Mouse (Mus musculus): Measurements from ENCODE around the gene Syndig1.

Syndig1 gene

GRCm38 (mm10) chr2:149828911-149829310, at the start of gene Syndig1:
Gene Syndig1, plus strand, starts transcription at chr2:149829211.
- DNase-seq (ENCODE audit: low read depth) = no peak

- DNase-seq (ENCODE audit: low read depth) = no peak
These were observed 30.4 kb upstream of the Syndig1 start for GRCm38 (mm10) chr2:149798613-149799012.

DNA sequence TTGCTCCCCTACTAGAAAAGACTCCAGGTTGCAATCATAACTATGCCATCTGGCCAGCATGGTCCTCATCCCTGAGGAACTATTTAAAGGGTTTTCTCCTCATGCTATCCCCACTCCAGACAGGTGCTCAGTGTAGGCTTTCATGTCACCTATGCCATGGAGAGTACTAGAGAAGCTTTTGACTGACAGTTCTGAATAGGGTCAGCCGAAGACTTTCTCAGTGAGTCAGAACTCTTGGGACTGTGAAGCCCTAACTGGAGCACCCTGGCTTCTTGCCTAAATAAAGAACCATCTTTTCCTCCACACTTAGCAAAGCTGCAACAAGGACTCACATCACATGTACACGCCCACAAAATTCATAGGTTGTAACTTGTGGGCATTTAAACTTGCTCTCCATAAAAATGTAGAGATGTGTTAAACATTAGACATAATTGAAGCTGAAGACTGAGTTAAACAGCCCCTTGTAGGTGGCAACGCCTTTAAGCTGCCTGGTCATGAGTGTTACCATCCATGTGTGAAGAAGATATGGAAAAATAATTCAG, 24.3 kb upstream of the Syndig1 start:
- DNase-seq (ENCODE audit: low read depth) = no peak

GRCm38 (mm10) chr2:149805256-149805655, 23.8 kb upstream of the Syndig1 start:
- DNase-seq (ENCODE audit: low read depth) = no peak

DNA sequence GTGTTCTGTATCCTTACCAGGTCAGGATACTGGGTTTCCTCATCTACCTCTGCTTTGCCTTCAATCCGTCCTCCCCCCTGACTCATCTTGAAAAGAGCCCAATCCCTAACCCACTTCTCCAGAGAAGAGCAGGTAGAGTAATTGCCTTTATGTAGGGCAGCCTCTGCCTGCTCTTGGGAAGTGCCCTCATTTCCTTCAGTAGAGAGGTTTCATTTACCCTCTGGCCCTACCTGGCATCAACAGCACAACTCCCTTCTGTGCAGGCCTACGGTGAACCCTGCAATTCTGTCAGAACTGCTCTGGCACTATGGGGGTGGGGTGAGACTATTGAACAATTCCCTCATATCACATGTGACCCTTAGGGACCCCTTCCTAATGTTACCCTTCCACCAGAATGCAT, 16.1 kb upstream of the Syndig1 start:
- DNase-seq (ENCODE audit: low read depth) = no peak

DNA sequence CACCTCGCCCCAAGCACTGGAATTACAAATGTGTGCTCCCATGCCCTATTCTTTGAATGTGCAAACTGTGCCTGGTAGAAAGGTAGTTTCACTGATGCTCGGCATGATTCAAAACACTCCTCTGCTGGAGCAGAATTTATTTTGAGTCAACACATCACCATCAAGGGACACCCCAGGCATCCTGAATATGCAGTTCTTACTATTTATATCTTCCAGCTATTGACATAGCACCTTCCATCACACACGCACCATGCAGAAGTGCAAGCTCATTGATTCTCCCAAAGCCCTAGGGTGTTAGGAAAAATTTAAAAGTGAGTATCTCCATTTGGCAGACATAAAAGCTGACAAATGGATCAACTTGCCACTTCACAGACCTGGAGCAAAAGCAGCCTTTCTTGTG, 10.6 kb upstream of the Syndig1 start:
- no peak for DNase-seq (ENCODE audit: low read depth)

- no peak for DNase-seq (ENCODE audit: low read depth)
These were observed 9.3 kb upstream of the Syndig1 start for GRCm38 (mm10) chr2:149819751-149820150.

GRCm38 (mm10) chr2:149820201-149820600, 8.8 kb upstream of the Syndig1 start:
- no peak for DNase-seq (ENCODE audit: low read depth)

GRCm38 (mm10) chr2:149829955-149830535, 1.0 kb downstream of the Syndig1 start:
- DNase-seq (ENCODE audit: low read depth) = no peak

DNA sequence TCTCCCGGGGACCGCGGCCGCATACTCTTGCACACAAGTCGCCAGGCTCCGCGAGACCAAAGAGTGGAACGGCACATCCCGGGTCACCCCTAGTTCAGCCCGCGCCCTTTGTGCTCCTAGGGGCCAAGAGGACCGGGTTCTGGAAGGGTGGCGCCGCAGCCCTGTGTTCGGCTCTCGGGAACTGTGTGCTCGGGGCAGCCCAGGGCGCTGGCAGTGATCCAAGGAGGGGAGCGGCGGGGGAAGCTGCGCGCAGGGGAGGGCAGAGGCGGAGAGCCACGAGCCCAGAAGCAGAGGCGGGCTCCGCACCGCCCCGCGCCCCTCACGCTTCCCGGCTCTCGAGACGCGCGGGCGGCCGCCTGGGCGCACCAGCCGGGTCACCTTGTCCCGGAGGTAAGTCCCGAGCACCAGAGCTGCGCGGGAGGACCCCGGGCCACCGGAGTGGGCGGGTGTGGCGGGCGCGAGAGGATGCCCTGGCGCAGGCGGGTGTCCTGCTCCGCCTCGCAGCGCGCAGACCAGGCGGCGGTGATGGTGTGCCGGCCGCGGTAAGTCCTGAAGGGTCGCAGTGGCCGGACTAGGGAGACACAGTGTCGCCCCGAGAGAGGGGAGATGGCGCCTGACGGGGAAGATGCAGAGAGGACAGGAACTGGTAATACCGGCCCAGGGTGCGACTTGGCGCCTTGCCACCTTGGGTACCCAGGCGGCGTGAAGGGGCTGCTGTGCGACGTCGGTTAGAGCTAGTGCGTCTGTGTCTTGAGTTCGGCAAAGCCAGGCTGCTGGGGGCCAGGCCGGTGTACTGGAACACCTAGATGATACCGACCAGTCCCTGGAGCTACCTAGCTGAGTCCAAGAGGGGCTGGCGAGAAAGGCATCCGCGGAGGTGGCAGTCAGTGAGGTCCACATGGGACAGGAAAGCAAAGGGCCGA, 1.8 kb downstream of the Syndig1 start, which contains the start of gene C530025M09Rik:
Gene C530025M09Rik (minus strand): TSS at position 678 of the 923 bp plus-strand sequence.
- no peak for DNase-seq (ENCODE audit: low read depth)

DNA sequence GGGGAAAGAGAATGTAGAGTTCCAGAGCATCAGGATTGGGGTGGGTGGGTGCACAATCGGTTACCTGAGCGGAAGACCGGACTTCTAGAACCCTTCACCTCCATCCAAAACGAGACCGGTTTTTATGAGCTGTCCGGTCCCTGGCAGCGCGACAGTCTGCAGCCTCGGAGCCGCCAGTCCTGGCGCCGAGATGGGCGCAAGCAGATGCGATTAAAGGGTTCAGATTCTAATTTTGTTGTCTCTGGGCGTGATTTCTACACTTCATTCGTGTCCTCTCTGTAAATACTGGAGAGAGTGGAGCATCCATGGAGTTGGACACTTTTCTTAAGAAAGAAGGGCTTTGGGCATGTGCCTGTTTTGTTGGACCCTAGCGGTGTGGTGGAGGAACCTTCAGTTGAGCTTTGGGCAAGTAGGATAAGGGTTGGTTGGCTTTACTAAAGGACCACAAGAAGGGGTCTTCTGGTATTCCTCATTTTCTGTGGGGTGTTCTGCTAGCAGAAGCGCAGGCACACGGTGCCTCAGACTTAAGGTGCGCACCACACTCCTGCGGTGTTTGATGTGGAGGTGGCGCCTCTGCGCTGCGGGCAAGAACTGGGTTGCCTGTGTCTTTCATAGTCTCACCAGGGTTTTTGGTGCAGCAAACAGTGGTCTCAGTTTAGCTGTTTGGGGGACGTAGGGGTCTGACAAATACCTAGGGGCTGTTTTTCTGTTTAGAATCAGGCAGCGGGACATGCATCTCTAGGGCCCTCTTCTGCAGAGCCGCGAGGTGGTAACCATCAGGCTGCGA, 2.6 kb downstream of the Syndig1 start:
- DNase-seq (ENCODE audit: low read depth) = no peak

GRCm38 (mm10) chr2:149832301-149832700, 3.3 kb downstream of the Syndig1 start:
- DNase-seq (ENCODE audit: low read depth) = no peak

DNA sequence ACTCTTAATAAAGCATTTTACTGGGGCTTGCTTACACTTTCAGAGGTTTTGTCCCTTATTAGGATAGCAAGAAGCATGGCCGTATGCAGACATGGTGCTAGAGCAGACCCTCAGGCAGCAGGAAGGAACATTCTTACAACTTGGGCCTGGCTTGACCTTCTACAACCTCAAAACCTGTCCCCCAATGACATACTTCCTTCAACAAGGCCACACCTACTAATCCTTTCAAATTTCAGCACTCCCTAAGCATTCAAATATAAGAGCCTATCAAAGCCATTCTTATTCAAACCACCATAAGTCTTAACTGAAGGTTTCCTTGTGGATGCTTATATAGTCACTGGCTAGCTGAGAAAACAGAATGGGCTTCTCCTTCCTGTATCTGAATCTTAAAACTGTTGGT, 6.1 kb downstream of the Syndig1 start:
- no peak for DNase-seq (ENCODE audit: low read depth)

DNA sequence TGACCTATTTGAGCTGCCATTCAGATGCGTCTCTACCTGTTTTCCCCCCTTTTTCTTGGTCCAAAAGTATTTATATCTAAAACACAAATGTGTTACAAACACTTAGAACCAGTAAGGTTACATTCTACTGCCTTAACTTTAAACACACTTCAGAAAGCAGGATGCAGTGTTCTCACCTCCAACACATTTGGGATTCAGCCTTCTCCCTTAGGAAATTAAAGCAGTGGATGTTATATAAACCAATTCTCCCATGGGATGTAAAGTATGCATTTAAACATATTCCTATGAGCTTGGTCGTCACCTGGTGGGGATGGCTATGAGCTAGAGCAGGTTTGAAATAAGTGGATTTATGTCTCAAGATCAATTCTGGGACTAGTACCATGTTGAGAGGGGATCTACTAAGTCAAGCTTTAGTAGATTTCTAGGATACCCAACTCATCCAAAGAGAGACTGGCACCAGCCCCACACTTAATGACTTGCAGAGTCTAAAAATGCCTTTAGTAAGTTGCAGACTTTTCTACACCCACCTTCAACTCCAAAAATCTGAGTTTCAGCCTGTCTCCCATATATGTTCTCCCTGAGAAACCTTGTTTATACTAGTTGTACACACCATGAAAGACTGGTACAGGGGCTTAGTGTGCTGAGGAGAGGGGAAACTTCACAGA, 7.6 kb downstream of the Syndig1 start:
- DNase-seq (ENCODE audit: low read depth) = no peak

DNA sequence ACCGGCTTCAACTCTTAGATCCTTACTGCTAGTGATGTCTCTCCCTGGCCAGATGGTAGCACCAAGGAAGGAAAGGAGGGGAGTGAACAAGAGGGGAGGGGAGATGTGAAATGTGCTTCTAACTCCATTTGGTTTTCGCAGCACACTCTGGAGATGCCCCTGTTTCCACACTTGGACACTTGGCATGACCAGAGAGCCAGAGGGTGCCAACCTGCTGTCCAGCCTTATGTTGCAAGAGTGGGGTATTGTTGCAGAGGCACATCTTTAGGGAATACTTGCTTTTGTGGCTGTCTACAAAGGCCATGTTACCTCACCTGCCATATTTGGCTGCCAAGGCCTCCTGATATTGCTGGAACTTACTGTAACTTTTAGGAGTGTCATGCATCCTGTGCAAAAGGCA, 10.7 kb downstream of the Syndig1 start:
- DNase-seq (ENCODE audit: low read depth) = no peak

- no peak for DNase-seq (ENCODE audit: low read depth)
These were observed 15.6 kb downstream of the Syndig1 start for GRCm38 (mm10) chr2:149844575-149844974.

DNA sequence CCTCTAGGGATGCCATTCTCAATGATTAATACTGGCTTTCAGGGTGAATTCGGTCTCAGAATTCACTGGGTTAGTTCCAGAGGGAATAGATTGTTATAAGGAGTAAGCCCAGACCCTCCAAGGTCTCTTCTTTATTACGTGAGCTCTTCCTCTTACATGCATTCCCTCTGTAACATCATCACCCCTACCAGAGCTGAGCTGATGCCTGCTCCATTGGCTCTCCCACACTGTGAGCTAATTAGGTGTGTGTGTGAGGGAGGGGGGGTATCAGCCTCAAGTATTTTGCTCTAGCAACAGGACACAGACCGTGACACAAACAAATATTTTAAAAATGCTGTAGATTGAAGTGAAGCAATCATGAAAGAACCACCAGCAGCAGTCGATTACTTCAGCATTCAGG, 19.8 kb downstream of the Syndig1 start:
- DNase-seq (ENCODE audit: low read depth) = no peak

GRCm38 (mm10) chr2:149861002-149861401, 32.0 kb downstream of the Syndig1 start:
- DNase-seq (ENCODE audit: low read depth) = no peak

- no peak for DNase-seq (ENCODE audit: low read depth)
These were observed 37.0 kb downstream of the Syndig1 start for GRCm38 (mm10) chr2:149865914-149866435.

DNA sequence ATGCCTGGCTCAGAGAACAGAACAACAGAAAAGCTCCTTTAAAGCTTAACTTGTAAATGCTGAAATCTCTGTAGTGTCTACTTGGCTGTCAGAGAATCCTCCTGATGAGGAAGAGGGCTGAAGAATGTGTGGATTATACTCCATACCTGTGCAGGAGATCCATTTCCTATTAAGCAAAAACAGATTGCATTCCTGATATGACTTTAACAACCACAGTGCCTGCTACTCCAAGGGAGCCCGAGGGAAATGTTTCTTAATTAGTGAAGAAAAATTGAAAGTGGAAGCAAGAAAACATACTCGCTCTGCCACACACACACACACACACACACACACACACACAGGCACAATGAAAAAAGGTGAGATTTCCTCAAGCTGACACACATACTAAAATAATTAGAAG, 41.5 kb downstream of the Syndig1 start:
- no peak for DNase-seq (ENCODE audit: low read depth)

GRCm38 (mm10) chr2:149872496-149872895, 43.5 kb downstream of the Syndig1 start:
- DNase-seq (ENCODE audit: low read depth) = no peak

GRCm38 (mm10) chr2:149873346-149873745, 44.3 kb downstream of the Syndig1 start:
- no peak for DNase-seq (ENCODE audit: low read depth)
